Mouse (Mus musculus) embryo, embryonic 10.5 days (tissue): ENCODE data around the gene Kbtbd12.

Experiments used
- DNase-seq: peaks from one replicate; pipeline ENCODE4 v3.0.0-alpha.2; 2015; ENCODE audit warnings: low spot score

Gene Kbtbd12

GRCm38 (mm10) chr6:88548405-88549049, 89.2 kb downstream of the Kbtbd12 start:
- DNase-seq = no peak

- no peak for DNase-seq
Observed at GRCm38 (mm10) chr6:88545397-88545790, 92.4 kb downstream of the Kbtbd12 start.

- no peak for DNase-seq
Observed at GRCm38 (mm10) chr6:88544644-88545396, 92.9 kb downstream of the Kbtbd12 start.

GRCm38 (mm10) chr6:88544241-88544640, 93.5 kb downstream of the Kbtbd12 start:
- no peak for DNase-seq

GRCm38 (mm10) chr6:88540093-88540755, 97.5 kb downstream of the Kbtbd12 start:
- DNase-seq = no peak

GRCm38 (mm10) chr6:88530306-88530705, 107.4 kb downstream of the Kbtbd12 start:
- no peak for DNase-seq

GRCm38 (mm10) chr6:88524056-88524455, 113.7 kb downstream of the Kbtbd12 start:
- DNase-seq = no peak

- DNase-seq = no peak
Observed at GRCm38 (mm10) chr6:88523451-88523850, 114.3 kb downstream of the Kbtbd12 start.

- no peak for DNase-seq
Observed at GRCm38 (mm10) chr6:88523043-88523442, 114.7 kb downstream of the Kbtbd12 start.

- no peak for DNase-seq
Observed at GRCm38 (mm10) chr6:88522606-88523005, 115.1 kb downstream of the Kbtbd12 start.

GRCm38 (mm10) chr6:88521821-88522220, 115.9 kb downstream of the Kbtbd12 start:
- no peak for DNase-seq

- DNase-seq = peak; percentile 97
Observed at GRCm38 (mm10) chr6:88518404-88519263, 119.1 kb downstream of the Kbtbd12 start, which contains the start of gene Sec61a1. Gene Sec61a1 (minus strand): TSS chr6:88518905.

GRCm38 (mm10) chr6:88517701-88518403, 119.9 kb downstream of the Kbtbd12 start:
- DNase-seq = peak; percentile 23

- no peak for DNase-seq
Observed at GRCm38 (mm10) chr6:88516667-88517066, 121.1 kb downstream of the Kbtbd12 start.

- DNase-seq = no peak
Observed at GRCm38 (mm10) chr6:88515971-88516370, 121.8 kb downstream of the Kbtbd12 start.

- no peak for DNase-seq
Observed at GRCm38 (mm10) chr6:88514546-88514945, 123.2 kb downstream of the Kbtbd12 start.

GRCm38 (mm10) chr6:88513984-88514383, 123.8 kb downstream of the Kbtbd12 start:
- no peak for DNase-seq

- no peak for DNase-seq
Observed at GRCm38 (mm10) chr6:88503044-88503443, 134.7 kb downstream of the Kbtbd12 start.

- no peak for DNase-seq
Observed at GRCm38 (mm10) chr6:88502030-88502970, 135.4 kb downstream of the Kbtbd12 start.

- DNase-seq = no peak
Observed at GRCm38 (mm10) chr6:88500405-88500767, 137.4 kb downstream of the Kbtbd12 start.
